Mouse (Mus musculus): Measurements from ENCODE around the gene Pfn3. TPM values are rescaled to one million over a fixed set of nuclear protein-coding genes. Genes with fewer than 3 reads are reported as not detected.

The Pfn3 gene
- polyA plus RNA-seq, 1 experiment, result not detected

GRCm38 (mm10) chr13:55419142-55419541, 4.1 kb upstream of the Pfn3 start:
- 73% methylated on average over 5 of the region's 5 CpGs for WGBS
- peaks cover 25% of the 10 kb centered on the region for H3K4me1 ChIP-seq (replicated peaks; ENCODE audit: control insufficient read depth, insufficient read depth, low read length)
- peaks cover 12% of the 10 kb centered on the region; the same call in 1 of the 2 replicates for H3K27me3 ChIP-seq (ENCODE audit: control insufficient read depth, insufficient read depth, low read length)
- no peak for TF ChIP-seq CTCF (IDR thresholded peaks at IDR 0.05; ENCODE audit: borderline replicate concordance, control insufficient read depth, extremely low read depth, insufficient read depth, low read length, poor library complexity)
- TF ChIP-seq POLR2A (IDR thresholded peaks at IDR 0.05; ENCODE audit: control insufficient read depth, extremely low read depth, insufficient read depth, low read length, poor library complexity), result no peak
- no peak overlapping the region for H3K27ac ChIP-seq (ENCODE audit: control insufficient read depth, insufficient read depth, low read length)
- H3K36me3 ChIP-seq (ENCODE audit: control insufficient read depth, insufficient read depth, low read length), result no peaks in the 10 kb centered on the region
- H3K4me3 ChIP-seq (ENCODE audit: control insufficient read depth, insufficient read depth, low read length), result no peak overlapping the region
- DNase-seq, result no peak

- H3K4me3 ChIP-seq (ENCODE audit: control insufficient read depth, insufficient read depth, low read length), result no peak overlapping the region
- TF ChIP-seq CTCF (IDR thresholded peaks at IDR 0.05; ENCODE audit: borderline replicate concordance, control insufficient read depth, extremely low read depth, insufficient read depth, low read length, poor library complexity), result peak; percentile 89
- TF ChIP-seq POLR2A (IDR thresholded peaks at IDR 0.05; ENCODE audit: control insufficient read depth, extremely low read depth, insufficient read depth, low read length, poor library complexity), result 0 out of 2 replicates have a peak, but pooled peaks have one; percentile 22
- peaks cover 12% of the 10 kb centered on the region; the same call in 1 of the 2 replicates for H3K27me3 ChIP-seq (ENCODE audit: control insufficient read depth, insufficient read depth, low read length)
- DNase-seq, result peak; percentile 93
- peaks cover 31% of the 10 kb centered on the region for H3K4me1 ChIP-seq (replicated peaks; ENCODE audit: control insufficient read depth, insufficient read depth, low read length)
- H3K36me3 ChIP-seq (ENCODE audit: control insufficient read depth, insufficient read depth, low read length), result no peaks in the 10 kb centered on the region
- no peak overlapping the region for H3K27ac ChIP-seq (ENCODE audit: control insufficient read depth, insufficient read depth, low read length)
- WGBS, result 5% methylated on average over 12 of the region's 12 CpGs
Measured at GRCm38 (mm10) chr13:55418004-55418403, 3.0 kb upstream of the Pfn3 start.

- H3K27ac ChIP-seq (ENCODE audit: control insufficient read depth, insufficient read depth, low read length), result no peak overlapping the region
- H3K4me1 ChIP-seq (replicated peaks; ENCODE audit: control insufficient read depth, insufficient read depth, low read length), result peaks cover 12% of the 10 kb centered on the region
- no peaks in the 10 kb centered on the region for H3K27me3 ChIP-seq (ENCODE audit: control insufficient read depth, insufficient read depth, low read length)
- 12% methylated on average over 12 of the region's 12 CpGs for WGBS
- no peaks in the 10 kb centered on the region for H3K36me3 ChIP-seq (ENCODE audit: control insufficient read depth, insufficient read depth, low read length)
- no peak overlapping the region for H3K4me3 ChIP-seq (ENCODE audit: control insufficient read depth, insufficient read depth, low read length)
- TF ChIP-seq POLR2A (IDR thresholded peaks at IDR 0.05; ENCODE audit: control insufficient read depth, extremely low read depth, insufficient read depth, low read length, poor library complexity) (no peak), CTCF (IDR thresholded peaks at IDR 0.05; ENCODE audit: borderline replicate concordance, control insufficient read depth, extremely low read depth, insufficient read depth, low read length, poor library complexity) (no peak)
- no peak for DNase-seq
Measured at GRCm38 (mm10) chr13:55413333-55413732, 1.7 kb downstream of the Pfn3 start.

- DNase-seq, result no peak
- Histone ChIP-seq H3K4me3 (ENCODE audit: control insufficient read depth, insufficient read depth, low read length) (no peak overlapping the region), H3K27me3 (ENCODE audit: control insufficient read depth, insufficient read depth, low read length) (no peaks in the 10 kb centered on the region), H3K4me1 (replicated peaks; ENCODE audit: control insufficient read depth, insufficient read depth, low read length) (0 out of 2 replicates have a peak, but pooled peaks cover 7% of the 10 kb centered on the region), H3K27ac (ENCODE audit: control insufficient read depth, insufficient read depth, low read length) (no peak overlapping the region), H3K36me3 (ENCODE audit: control insufficient read depth, insufficient read depth, low read length) (no peaks in the 10 kb centered on the region)
- WGBS, result 48% methylated on average over 13 of the region's 13 CpGs
- TF ChIP-seq CTCF (IDR thresholded peaks at IDR 0.05; ENCODE audit: borderline replicate concordance, control insufficient read depth, extremely low read depth, insufficient read depth, low read length, poor library complexity), result no peak
- TF ChIP-seq POLR2A (IDR thresholded peaks at IDR 0.05; ENCODE audit: control insufficient read depth, extremely low read depth, insufficient read depth, low read length, poor library complexity), result no peak
Measured at GRCm38 (mm10) chr13:55412643-55413307, 2.3 kb downstream of the Pfn3 start.

GRCm38 (mm10) chr13:55411826-55412225, 3.2 kb downstream of the Pfn3 start:
- Histone ChIP-seq H3K36me3 (ENCODE audit: control insufficient read depth, insufficient read depth, low read length) (no peaks in the 10 kb centered on the region), H3K4me1 (replicated peaks; ENCODE audit: control insufficient read depth, insufficient read depth, low read length) (0 out of 2 replicates have a peak, but pooled peaks cover 7% of the 10 kb centered on the region), H3K27me3 (ENCODE audit: control insufficient read depth, insufficient read depth, low read length) (no peaks in the 10 kb centered on the region), H3K4me3 (ENCODE audit: control insufficient read depth, insufficient read depth, low read length) (no peak overlapping the region), H3K27ac (ENCODE audit: control insufficient read depth, insufficient read depth, low read length) (no peak overlapping the region)
- DNase-seq, result no peak
- TF ChIP-seq CTCF (IDR thresholded peaks at IDR 0.05; ENCODE audit: borderline replicate concordance, control insufficient read depth, extremely low read depth, insufficient read depth, low read length, poor library complexity), result no peak
- TF ChIP-seq POLR2A (IDR thresholded peaks at IDR 0.05; ENCODE audit: control insufficient read depth, extremely low read depth, insufficient read depth, low read length, poor library complexity), result no peak
- WGBS, result 88% methylated on average over 7 of the region's 7 CpGs

GRCm38 (mm10) chr13:55408546-55409120, 6.4 kb downstream of the Pfn3 start:
- TF ChIP-seq CTCF (IDR thresholded peaks at IDR 0.05; ENCODE audit: borderline replicate concordance, control insufficient read depth, extremely low read depth, insufficient read depth, low read length, poor library complexity) (no peak), POLR2A (IDR thresholded peaks at IDR 0.05; ENCODE audit: control insufficient read depth, extremely low read depth, insufficient read depth, low read length, poor library complexity) (no peak)
- no peak overlapping the region for H3K27ac ChIP-seq (ENCODE audit: control insufficient read depth, insufficient read depth, low read length)
- H3K27me3 ChIP-seq (ENCODE audit: control insufficient read depth, insufficient read depth, low read length), result no peaks in the 10 kb centered on the region
- no peak overlapping the region for H3K4me3 ChIP-seq (ENCODE audit: control insufficient read depth, insufficient read depth, low read length)
- H3K4me1 ChIP-seq (replicated peaks; ENCODE audit: control insufficient read depth, insufficient read depth, low read length), result peaks cover 20% of the 10 kb centered on the region
- no peaks in the 10 kb centered on the region for H3K36me3 ChIP-seq (ENCODE audit: control insufficient read depth, insufficient read depth, low read length)
- no peak for DNase-seq
- WGBS, result 86% methylated on average over 19 of the region's 19 CpGs

All from thymus, adult 2 months (tissue).